Mouse (Mus musculus) kidney, adult 9 months (tissue): ENCODE data around the gene Tnfrsf9.
"Not testable (repeated sequence)": the region's sequence is repeated elsewhere in the genome, so short reads cannot be mapped to it uniquely, and the experiment has no call there.

Experiments used
- DNase-seq: peaks from one replicate; pipeline ENCODE4 v3.0.0; 2022

The Tnfrsf9 gene

DNA sequence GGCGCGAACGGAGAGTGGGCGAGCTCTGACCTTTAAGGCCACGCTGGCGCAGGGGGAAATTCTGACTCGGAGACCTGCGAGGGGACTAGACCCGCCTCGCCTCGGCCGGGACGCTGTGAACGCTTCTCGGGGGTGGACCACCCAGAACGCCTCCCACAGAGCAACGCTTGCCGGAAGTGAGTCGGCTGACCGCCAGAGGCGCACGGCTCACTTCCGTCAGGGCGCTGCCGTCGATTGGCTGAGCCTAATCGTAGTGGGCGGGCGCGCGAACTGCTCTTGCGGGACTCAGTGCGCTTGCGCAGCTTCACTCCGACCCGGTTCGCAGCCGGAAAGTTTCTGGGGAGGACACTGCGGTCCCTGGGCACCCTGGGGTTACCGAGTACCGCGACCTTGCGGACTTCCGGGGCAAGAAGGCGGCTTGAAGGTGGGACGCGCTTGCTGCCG, at the start of gene Tnfrsf9, which contains the start of gene Park7:
Gene Tnfrsf9 (plus strand): TSS at position 273 of the 444 bp plus-strand sequence.
Gene Park7 (minus strand): TSS at position 148 of the 444 bp plus-strand sequence.
- DNase-seq: peak; percentile 98

DNA sequence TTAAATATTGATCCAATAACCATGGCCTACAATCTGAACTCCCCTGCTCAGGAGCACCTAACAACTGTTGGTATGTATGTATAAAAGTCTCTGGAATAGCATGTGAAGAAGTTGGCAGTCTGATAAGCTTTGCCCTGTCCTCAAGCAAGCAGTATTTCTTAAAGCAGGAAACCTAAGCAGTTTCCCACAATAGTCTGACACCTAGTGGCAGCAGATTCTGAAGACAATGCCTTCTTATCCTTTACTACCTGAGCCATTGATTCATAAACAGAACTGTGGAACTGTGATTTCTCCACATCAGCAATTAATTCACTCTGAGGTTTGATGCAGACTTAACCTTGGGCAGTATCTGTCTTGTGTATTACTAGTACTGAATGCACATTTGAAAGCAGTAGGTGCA, 49.0 kb upstream of the Tnfrsf9 start:
- DNase-seq: peak; percentile 59

DNA sequence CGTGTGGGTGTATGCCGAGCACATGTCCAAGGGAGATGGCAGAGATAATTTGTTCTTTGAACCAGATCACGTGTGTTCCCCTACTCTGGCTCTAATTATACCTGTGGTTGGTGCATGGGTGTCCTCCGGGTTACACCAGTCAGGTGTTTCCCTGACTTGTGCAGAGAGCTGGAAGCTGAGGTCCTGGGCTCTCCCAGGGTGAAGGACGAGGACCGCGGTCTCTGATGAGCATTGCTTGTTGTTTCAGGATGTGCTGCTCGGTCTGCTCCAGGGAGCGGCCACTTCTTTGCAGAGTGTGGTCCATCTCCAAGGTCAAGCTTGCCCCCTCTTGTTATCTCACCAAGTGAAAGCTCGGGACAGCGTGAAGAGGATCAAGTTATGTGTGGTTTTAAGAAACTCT, 48.3 kb upstream of the Tnfrsf9 start:
- peak; percentile 44 for DNase-seq

DNA sequence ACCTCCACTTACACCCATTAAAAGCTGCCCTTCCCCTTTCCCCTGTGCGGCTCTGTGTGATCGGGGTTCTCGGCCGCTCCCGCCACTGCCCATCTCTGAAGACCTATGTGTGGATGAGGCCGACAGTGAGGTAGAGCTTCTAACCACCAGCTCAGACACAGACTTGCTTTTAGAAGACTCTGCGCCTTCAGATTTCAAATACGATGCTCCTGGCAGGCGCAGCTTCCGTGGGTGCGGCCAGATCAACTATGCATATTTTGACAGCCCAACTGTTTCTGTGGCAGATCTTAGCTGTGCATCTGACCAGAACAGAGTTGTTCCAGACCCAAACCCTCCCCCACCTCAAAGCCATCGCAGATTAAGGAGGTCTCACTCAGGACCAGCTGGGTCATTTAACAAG, 47.9 kb upstream of the Tnfrsf9 start:
- no peak for DNase-seq

DNA sequence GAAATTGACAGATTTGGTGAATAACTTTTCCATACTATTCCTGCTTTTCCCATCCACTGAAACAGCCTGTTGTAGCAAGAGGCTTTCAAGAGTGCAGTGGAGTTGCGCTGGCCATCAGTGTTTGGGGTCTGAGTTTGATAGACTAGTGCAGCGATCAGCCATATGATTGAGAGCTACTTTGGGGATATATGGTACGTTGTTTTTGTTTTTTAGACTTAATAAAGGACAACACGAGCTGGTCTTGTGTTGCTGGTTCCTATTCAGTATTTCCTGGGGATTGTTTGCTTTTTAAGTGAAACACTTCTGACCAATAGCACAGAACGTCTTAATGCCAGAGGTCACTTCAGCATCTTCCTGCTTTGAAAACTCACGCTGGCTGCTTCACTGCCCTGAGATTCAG, 46.2 kb upstream of the Tnfrsf9 start:
- no peak for DNase-seq

DNA sequence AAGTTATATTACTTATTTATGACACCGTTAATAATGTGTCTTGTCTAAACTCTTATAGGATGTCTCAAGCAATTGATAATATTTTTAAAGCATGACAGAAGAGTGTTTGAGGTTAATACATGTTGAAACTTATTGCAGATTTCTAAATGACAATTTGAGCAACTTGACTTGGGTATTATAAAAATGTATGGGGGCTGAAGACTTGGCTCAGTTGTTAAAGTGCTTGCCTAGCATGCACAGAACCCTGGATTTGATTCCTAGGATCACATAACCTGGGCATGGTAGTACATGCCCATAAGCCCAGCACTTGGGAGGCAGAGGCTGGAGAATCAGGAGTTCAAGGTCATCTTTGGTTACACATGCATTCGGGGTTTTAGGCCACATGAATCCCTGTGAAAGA, 45.5 kb upstream of the Tnfrsf9 start:
- no peak for DNase-seq

DNA sequence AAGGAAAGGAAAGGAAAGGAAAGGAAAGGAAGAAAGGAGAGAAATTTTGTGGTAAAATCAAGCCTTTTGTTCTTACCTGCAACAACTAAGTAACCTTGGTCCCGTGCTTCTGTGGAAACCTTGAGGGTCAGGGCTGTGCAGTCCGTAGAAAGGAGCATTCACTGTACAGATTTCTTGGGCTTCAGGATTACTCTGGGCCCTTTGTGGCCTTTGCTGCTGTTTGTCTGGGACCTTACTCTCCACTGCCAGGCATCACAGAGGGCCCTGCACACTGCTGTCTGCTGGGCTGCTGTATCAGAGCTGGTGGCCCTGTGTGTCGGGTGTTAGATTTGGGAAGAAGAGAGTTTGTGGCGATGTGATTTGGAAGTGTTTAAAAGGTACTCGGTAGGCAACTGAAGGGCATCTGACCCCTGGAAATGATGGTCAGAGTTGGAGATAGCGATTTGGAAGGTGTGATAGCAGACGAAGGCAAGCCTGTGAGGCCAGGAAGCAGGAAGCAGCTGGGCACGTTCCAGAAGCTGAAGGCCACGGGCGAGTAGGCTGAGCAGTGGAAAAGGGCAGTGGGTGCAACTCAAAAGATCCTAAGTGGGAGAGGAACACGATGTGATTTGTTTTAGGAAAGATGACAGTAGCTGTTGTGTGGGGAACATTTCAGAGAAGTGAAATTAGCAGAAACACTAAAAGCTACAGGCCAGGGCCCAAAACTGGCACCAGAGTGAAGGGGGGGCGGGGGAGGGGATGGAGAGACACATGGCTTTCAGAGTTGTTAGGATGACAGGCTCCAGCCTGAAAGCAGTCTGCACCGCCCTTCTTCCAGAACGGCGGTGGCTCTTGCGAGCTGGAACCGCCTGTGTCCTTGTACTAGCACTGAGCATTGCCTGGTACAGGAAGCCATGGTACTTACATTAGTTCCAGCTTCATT, 44.8 kb upstream of the Tnfrsf9 start:
- DNase-seq: peak; percentile 58

DNA sequence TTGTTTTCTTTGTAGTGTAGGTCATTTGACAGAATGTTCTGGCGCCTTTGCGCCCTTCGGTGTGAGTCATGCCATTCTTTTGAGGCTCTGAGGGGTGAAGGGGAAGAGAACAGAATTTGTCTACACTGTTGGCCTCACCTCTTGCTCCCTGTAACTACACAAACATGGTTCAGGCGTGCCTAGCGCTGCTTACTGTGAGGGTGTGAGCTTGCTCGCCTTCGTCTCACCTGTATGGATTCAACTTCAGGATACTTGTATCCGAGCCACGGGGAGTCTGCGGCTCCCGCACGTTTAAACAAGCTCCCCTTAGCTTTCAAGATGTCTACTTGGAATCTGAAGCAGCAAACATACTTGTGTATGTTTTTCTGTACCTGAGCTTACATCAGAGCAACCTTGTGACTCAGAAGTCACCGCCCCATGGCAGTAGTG, 43.4 kb upstream of the Tnfrsf9 start:
- peak; percentile 67 for DNase-seq

DNA sequence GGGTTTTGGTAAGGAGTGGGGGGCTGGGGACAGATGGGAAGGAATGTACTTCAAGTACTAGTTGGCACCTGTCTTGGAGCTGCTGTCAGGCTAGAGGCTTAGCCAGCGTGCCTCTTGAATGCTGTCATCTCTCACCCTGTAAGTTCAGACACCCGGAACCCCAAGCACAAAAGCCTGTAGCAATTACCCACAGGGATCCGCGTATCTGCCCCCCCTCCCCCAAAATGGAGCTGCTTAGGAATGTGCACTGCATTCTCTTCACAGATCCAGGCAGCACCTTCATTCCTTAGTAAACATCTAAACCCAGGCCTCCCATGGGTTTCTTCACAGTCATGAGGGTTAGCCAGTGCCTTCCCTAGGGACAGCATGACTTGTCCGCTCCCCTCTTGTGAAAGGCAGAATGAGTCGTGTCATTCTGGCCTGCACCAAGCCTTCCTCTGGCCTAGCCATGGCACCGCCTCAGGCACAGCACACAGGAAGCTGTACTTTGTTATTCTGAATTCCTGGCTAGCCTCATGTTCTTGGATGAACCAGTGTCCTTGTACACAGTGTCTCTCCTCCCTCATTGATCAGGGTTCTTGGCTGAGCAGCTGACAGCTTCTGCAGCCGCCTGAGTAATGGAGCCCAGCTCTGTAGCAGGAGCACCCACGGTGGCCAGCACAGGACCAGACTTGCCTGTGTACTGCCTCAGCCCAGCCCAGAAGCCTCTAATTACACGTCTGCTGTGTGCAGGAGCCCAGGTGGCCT, 42.8 kb upstream of the Tnfrsf9 start:
- DNase-seq: peak; percentile 81

DNA sequence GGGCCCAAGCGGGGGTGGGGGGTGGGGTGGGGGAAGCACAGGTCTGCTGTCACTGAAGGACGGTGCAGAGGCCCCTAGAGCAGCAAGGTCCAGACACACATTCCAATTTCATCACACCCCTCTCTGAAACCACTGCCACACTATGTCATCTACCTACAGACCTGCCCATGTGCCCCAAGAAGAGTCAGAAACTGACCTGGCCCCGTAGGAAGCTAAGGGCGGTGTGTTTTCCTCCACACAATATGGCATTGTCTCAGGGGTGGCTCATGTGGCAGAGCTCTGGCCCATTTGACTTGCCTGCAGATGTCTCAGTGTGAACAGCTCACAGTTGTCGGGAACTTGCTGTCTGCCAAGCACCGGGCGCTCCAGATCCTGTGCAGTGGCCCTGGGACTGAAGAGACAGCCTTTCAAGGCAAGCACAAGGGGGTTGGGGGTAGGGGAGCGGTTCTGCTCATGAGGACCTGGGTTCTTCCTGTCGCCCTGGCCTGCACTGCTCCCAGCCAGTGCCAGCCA, 42.2 kb upstream of the Tnfrsf9 start:
- DNase-seq: peak; percentile 71

DNA sequence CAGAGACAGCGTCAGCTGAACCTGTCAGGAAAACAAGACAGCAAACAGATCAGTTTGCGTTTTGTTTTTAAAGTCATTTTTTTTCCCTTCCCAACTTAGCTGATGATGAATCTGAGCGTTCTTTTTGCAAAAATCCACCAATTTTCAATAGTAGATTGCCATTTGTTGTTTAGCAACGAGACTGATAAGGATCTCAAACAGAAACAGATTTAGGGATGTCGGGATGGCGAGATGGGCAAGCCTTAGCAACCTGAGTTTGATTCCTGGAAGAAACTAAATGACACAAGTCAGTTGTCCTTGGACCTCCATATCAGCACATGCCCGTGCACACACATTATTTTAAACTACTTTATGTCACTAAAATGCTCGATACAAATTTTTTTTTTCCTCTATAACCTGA, 41.7 kb upstream of the Tnfrsf9 start:
- DNase-seq: no peak

DNA sequence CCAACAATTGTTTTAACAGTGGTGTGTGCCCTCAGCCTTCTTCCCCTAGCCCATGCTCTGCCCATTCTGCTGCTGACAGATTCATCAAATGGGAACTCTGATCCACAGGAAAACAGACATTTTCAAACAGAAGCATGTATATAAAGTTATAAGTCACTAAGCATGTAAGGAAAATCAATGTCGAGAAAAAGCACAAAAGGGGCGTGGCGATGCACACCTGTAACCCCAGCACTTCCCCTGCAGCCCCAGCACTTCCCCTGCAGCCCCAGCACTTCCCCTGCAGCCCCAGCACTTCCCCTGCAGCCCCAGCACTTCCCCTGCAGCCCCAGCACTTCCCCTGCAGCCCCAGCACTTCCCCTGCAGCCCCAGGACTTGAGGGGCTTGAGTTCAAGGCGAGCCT, 39.9 kb upstream of the Tnfrsf9 start:
- not testable (repeated sequence) for DNase-seq

DNA sequence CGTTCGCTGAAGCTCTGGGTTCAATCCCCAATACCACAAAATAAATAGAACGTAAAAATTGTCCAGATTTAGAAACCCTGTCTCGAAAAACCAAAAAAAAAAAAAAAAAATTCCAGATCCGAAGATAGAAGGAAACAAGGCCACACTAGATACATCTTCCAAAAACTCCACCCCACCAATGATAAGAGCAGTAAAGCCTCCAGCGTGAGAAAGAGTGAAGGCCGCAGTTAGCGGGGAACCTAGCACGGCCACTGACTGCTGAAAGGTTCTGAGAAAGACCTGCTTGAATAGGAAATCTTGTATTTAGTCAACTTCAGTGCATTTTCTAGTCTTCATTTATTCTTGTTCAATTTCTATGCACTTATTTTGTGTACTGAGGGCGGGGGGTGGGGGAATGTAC, 39.0 kb upstream of the Tnfrsf9 start:
- no peak for DNase-seq

DNA sequence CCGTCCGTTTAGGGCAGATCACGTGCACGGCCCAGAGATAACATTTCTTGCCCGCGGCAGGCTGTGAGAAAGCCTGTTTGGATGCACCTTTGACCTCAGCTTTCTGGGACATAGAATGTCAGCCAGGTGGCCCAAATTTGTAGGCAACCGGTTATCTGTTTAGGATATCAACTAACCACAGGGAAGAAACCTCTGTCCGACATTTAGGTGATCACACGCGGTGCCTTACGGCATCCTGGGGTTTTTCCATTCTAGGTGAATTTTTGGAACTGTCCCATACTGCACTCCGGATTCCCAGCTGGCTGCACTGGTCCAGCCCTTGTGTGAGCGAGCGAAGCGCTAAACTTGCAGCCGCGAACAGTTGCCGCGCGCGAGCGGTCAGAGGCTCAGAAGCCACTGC, 34.7 kb upstream of the Tnfrsf9 start:
- DNase-seq: no peak

DNA sequence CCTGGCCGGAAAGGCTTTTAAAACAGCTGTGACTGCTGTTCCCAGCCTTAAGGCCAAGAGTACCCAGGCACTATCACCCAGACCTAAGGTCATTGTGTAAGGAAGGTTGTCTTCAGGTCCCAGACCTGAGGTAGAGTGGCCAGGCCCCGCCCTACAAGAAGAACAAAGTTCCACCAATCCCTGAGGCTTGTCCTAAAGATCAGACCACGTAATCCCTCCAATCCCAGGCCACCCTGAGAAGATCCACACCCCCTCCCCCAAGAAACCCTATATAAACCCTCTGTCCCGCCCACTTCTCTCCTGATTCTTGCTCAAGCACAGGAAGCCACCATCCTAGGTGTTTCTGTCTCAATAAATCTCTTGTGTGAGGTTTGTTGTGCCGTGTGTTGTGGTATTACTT, 34.0 kb upstream of the Tnfrsf9 start:
- no peak for DNase-seq

DNA sequence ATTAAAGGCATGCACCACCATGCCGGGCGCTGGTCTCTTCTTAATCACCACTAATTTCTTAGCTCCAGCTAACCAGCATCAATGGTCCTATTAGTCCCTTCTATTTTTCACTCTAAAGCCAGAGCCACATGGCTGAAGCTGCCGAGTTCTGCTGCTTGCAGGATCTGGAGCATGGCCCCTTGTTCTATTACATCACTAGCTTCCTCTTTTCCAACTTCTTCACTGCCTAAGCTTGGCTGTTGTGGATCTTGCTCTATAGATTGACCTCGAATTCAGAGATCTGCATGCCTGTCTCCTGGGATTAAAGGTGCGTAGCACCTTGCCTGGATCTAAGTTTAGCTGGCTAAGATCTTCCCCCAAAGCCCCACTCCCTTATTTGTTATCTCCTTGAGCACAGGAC, 31.7 kb upstream of the Tnfrsf9 start:
- no peak for DNase-seq

DNA sequence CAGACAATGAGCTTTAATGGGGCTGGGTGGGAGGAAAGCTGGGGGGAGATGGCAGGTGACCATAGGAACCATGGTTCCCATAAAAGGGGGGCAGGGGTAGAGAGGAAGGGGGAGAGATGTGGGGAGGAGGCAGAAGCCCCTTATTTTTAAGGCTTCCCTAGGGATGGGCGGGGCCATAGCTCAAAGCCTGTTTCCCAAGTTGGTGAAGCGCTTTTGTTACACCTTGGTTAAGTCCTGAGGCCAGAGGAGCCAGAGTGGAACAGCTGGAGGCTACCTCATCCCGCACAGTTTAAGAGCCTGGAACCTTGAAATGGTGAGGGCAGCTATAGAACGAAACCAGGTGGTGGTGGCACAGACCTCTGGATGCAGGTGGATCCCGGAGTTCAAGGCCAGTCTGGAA, 26.5 kb upstream of the Tnfrsf9 start:
- no peak for DNase-seq

DNA sequence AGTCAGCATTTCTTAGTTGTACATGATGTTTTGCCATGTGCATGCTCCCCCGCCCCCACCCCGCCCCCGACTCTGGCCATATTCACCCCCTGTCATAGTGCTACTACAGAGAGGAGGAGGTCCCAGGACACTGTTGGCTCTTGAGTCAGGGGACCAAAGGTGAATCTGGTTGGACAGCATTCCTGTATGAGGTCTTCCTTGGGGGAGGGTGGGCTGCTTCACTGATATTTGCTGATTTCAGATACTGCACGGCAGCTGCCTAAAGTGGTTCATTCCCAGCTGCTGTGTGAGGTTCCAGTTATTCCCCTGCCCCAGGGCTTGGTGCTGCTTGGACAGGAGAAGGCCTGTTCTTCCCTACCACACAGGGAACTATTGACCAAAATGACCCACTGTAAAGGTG, 25.9 kb upstream of the Tnfrsf9 start:
- peak; percentile 9 for DNase-seq

DNA sequence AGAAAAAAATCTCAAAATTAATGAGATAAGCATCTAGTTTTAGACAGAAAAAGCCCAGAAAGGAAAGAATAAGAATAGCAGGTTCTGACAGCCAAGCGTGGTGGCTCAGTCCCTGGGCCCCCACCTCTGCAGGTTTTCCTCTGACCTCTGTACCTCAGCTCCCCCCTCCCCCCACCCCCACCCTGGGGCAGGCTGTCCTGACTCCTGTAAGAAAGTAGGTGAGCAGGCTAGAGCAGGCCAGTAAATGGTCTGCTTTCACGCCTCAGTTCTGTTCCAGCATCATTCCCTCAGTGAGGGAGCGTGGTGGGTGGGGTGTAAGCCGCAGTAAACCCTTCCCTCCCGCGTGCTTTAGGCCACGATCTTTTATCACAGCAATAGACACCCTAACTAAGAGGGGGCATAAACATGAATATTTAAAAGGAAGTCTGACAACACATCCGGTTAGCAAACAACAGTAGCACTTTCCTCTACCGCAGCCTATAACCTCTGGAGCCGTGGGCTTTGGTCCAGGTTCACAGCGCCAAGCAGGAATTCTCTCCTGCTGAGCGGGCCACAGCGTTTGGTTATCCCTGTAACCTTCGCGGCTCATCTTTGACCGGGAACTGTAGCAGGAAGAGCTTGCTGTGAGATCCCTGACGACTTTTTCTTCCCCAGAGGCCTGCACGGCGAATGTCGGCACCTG, 24.9 kb upstream of the Tnfrsf9 start:
- DNase-seq: peak; percentile 48

DNA sequence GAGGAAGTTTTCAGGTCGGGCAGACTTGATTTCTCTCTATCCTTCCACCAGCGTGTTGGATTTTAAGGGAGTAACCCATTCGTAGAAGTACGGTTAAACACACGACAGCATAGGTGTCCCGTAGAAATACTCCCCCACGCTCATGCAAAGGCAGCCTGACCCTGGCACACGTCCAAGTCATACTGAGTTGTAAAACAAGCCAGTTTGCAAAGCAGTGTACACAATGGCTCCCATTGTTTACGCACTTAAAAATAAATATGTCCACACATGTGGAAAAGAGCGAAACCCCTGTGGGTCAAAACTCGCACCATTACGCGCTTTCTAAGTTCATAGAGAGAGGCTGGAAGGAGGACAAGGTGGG, 24.4 kb upstream of the Tnfrsf9 start:
- DNase-seq: peak; percentile 24

DNA sequence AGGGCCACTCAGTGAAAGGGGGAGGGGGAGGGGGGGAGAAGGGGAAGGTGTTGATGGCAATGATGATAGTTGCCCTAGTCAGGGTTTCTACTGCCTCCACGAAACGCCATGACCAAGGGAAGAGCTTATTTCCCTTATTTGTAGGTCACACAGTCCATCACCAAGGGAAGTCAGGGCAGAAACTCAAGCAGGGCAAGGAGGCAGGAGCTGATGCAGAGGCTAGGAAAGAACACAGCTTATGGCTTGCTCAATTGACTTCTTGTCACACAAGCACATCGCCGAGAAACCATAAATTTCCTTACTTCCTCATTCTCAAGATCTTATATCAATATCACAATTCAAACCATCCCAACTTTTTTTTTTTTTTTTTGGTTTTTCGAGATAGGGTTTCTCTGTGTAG, 23.1 kb upstream of the Tnfrsf9 start:
- no peak for DNase-seq

DNA sequence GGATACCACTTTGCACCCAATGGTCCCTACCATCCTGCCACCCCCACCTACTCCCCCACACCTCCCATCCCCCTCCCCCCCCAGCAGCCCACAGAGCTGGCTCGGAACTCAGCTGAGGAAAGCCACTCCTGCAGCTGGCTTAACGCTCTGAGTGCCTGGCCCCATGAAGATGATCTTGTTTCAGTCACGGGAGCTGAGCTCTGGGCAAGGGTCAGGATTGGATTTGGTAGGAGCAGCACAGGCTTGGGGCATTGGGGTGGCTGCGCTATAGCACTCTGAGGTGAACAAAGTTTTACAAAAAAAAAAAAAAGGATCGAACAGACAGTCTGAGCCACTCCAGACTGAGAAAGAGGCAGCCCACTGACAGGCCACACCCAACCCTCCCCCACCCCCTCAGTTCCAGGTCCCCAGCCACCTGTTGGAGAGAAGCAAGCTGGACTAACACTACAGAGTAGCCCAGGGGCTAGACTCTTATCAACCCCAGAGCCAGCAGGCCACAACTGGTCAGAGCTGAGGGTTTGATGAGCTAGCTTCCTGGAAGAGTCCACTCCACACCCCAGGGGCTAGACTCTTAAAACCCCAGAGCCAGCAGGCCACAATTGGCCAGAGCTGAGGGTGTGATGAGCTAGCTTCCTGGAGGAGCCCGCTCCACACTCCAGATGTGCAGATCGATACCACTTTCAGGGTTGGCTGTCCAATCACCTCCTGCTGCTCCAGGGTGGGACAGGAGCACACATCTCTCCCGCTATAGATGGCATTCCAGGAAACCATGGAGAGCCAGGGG, 19.5 kb upstream of the Tnfrsf9 start:
- peak; percentile 60 for DNase-seq
